Mouse (Mus musculus) inflammation-experienced regulatory T-cells, adult 6 months (primary cell): ENCODE data around the gene Coil. TPM values are rescaled to one million over a fixed set of nuclear protein-coding genes. Genes with fewer than 3 reads are reported as not detected.

Source experiments
- polyA plus RNA-seq, 3 experiments: library from polyadenylated mRNA; unstranded; fragments of 100-300 nt; shearing (Covaris generic); gene quantifications; one replicate each; pipeline ENCODE4 v1.2.1; 2017

The Coil gene
- polyA plus RNA-seq, 3 experiments from 2014 or later, result 5.3 to 8.3 (median 7.7) TPM

Other genes with a start within 250 kb of the Coil start
- gene Akap1, start 105.7 kb upstream of the Coil start, polyA plus RNA-seq, result 1 to 10 TPM; 1.8 to 2.0 (median 2.0) TPM
- 10 to 100 TPM; 22.4 to 42.1 (median 22.8) TPM for gene Scpep1, start 14.8 kb upstream of the Coil start, polyA plus RNA-seq
- gene Elobl, start 3.3 kb upstream of the Coil start, polyA plus RNA-seq, result 1 to 10 TPM in 1 of 3 experiments, not detected in 2; 1.8 TPM
- 10 to 100 TPM in 2 of 3 experiments, 1 to 10 TPM in 1; 9.6 to 11.3 (median 10.1) TPM for gene Trim25, start 29.1 kb downstream of the Coil start, polyA plus RNA-seq
- gene Dgke, start 96.6 kb downstream of the Coil start, polyA plus RNA-seq, result 1 to 10 TPM; 3.8 to 7.0 (median 3.9) TPM
- gene Gm525, start 103.6 kb downstream of the Coil start, polyA plus RNA-seq, result not detected